Mouse (Mus musculus) cerebellum, adult 2 months (tissue): ENCODE results near the gene Hivep2.

Experiments
- CTCF ChIP-seq: fragments of 200-500 bp; IDR thresholded peaks from 2 replicates; pipeline ENCODE4 v1.5.1; 2011; ENCODE audit warnings: low read depth, mild to moderate bottlenecking, control low read depth, low read length, moderate library complexity, borderline replicate concordance; ENCODE audit not compliant: insufficient read depth
- POLR2A ChIP-seq: fragments of 200-500 bp; IDR thresholded peaks from 2 replicates; pipeline ENCODE4 v1.6.1; 2011; ENCODE audit warnings: low read length, control low read depth, borderline replicate concordance; ENCODE audit not compliant: insufficient read depth

GRCm38 (mm10) chr10:14056057-14056456 is 90.2 kb downstream of the Hivep2 start:
- TF ChIP-seq POLR2A (no peak), CTCF (no peak)
